Mouse (Mus musculus) myocyte (in vitro differentiated cells): ENCODE measurements around the gene Tchp. TPM values are rescaled to one million over a fixed set of nuclear protein-coding genes. Genes with fewer than 3 reads are reported as not detected.

Experiments used
- H3K27me3 ChIP-seq: one replicate; pipeline ENCODE4 v1.6.1; 2011; ENCODE audit not compliant: control insufficient read depth, insufficient read depth, insufficient read length
- H3K36me3 ChIP-seq: one replicate; pipeline ENCODE4 v1.6.1; 2011; ENCODE audit not compliant: control insufficient read depth, insufficient read depth
- H3K4me2 ChIP-seq: one replicate; pipeline ENCODE4 v1.6.1; 2011; ENCODE audit warnings: low read depth, control low read depth
- H3K4me3 ChIP-seq: one replicate; pipeline ENCODE4 v1.5.1; 2011; ENCODE audit warnings: mild to moderate bottlenecking, control low read depth, moderate library complexity
- H3K79me2 ChIP-seq: one replicate; pipeline ENCODE4 v1.6.1; 2011; ENCODE audit not compliant: control insufficient read depth, insufficient read depth
- H3ac ChIP-seq: one replicate; pipeline ENCODE4 v1.6.1; 2011; ENCODE audit not compliant: control insufficient read depth, insufficient read length
- CEBPB ChIP-seq: IDR thresholded peaks from 2 replicates; pipeline ENCODE4 v1.6.1; 2011; ENCODE audit warnings: mild to moderate bottlenecking, moderate library complexity; ENCODE audit not compliant: poor library complexity, insufficient read depth, severe bottlenecking
- E2F4 ChIP-seq: IDR thresholded peaks from one replicate; pipeline ENCODE4 v1.6.1; 2011; ENCODE audit warnings: mild to moderate bottlenecking, control low read depth, moderate library complexity; ENCODE audit not compliant: insufficient read depth
- MAX ChIP-seq: IDR thresholded peaks from one replicate; pipeline ENCODE4 v1.6.1; 2011; ENCODE audit warnings: low read depth, mild to moderate bottlenecking, control low read depth
- MYOD1 ChIP-seq, 3 experiments: IDR thresholded peaks; one replicate each; pipeline ENCODE4 v1.6.1; 2011; ENCODE audit warnings: control low read depth in 2 of 3, low read depth in 2 of 3, mild to moderate bottlenecking in 2 of 3, moderate library complexity in 1 of 3; ENCODE audit not compliant: insufficient read length in 2 of 3, control insufficient read depth in 1 of 3
- MYOG ChIP-seq, 3 experiments: IDR thresholded peaks; one replicate each; pipeline ENCODE4 v1.6.1; 2011; ENCODE audit warnings: control low read depth in 2 of 3, low read depth in 2 of 3, mild to moderate bottlenecking in 2 of 3; ENCODE audit not compliant: insufficient read length in 2 of 3, control insufficient read depth in 1 of 3, insufficient read depth in 1 of 3
- POLR2A ChIP-seq: IDR thresholded peaks from one replicate; pipeline ENCODE4 v1.6.1; 2011; ENCODE audit warnings: low read depth, mild to moderate bottlenecking, control low read depth, moderate library complexity; ENCODE audit not compliant: insufficient read length
- POLR2AphosphoS2 ChIP-seq: IDR thresholded peaks from one replicate; pipeline ENCODE4 v1.6.1; 2011; ENCODE audit warnings: low read depth, control low read depth; ENCODE audit not compliant: insufficient read length
- REST ChIP-seq: IDR thresholded peaks from one replicate; pipeline ENCODE4 v1.6.1; 2011; ENCODE audit warnings: mild to moderate bottlenecking, control low read depth, moderate library complexity; ENCODE audit not compliant: insufficient read depth, insufficient read length
- SRF ChIP-seq: IDR thresholded peaks from one replicate; pipeline ENCODE4 v1.6.1; 2011; ENCODE audit warnings: low read depth; ENCODE audit not compliant: control insufficient read depth, insufficient read length
- TCF12 ChIP-seq: IDR thresholded peaks from one replicate; pipeline ENCODE4 v1.6.1; 2011; ENCODE audit warnings: mild to moderate bottlenecking, control low read depth; ENCODE audit not compliant: poor library complexity, insufficient read depth, severe bottlenecking
- TCF3 ChIP-seq: IDR thresholded peaks from one replicate; pipeline ENCODE4 v1.6.1; 2011; ENCODE audit warnings: low read depth, control low read depth; ENCODE audit not compliant: insufficient read length
- USF1 ChIP-seq: IDR thresholded peaks from one replicate; pipeline ENCODE4 v1.6.1; 2011; ENCODE audit warnings: low read depth, mild to moderate bottlenecking, control low read depth, moderate library complexity
- polyA plus RNA-seq: library from polyadenylated mRNA; unstranded; fragments of >200 nt; fragmentation: generic; extraction: Trizol; gene quantifications from one replicate; pipeline ENCODE4 v1.2.1, GENCODE M21; 2012; ENCODE audit warnings: missing spikeins

Gene Tchp
- polyA plus RNA-seq, 1 experiment: 9.3 TPM

DNA sequence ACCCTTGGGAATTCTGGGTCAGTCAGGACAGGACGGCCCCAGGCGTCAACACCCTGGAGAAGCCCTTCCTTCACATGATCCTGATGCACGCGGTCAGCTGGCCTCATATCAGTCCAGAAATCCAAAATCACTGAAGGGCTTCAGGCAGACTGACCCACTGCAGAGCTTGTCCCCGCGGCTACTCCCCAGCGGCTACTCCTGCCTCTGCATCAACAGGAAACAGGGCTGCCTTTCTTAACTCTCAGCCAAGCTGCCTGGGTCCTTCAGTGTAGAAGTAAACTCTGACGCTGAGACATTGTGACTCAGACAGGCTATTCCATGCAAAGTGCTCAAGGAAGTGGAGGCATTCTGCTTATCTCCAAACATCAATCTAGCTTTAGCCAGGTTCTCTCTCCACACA is 54.4 kb downstream of the Tchp start:
- no peak overlapping the region for H3K4me2 ChIP-seq
- TF ChIP-seq MAX (no peak), MYOG (IDR thresholded peaks at IDR 0.05; ENCODE audit: control insufficient read depth in 1 of 3, insufficient read depth in 1 of 3, insufficient read length in 2 of 3, low read depth in 2 of 3) (no peak), TCF3 (no peak), TCF12 (no peak), USF1 (no peak), POLR2AphosphoS2 (no peak), POLR2A (no peak), CEBPB (no peak), REST (no peak), MYOD1 (IDR thresholded peaks at IDR 0.05; ENCODE audit: control insufficient read depth in 1 of 3, insufficient read length in 2 of 3, low read depth in 2 of 3) (no peak), E2F4 (no peak), SRF (no peak)
- H3K79me2 ChIP-seq: peaks cover 4% of the 10 kb centered on the region
- H3K4me3 ChIP-seq: no peak overlapping the region
- no peaks in the 10 kb centered on the region for H3K27me3 ChIP-seq
- no peak overlapping the region for H3ac ChIP-seq
- H3K36me3 ChIP-seq: peaks cover 23% of the 10 kb centered on the region

DNA sequence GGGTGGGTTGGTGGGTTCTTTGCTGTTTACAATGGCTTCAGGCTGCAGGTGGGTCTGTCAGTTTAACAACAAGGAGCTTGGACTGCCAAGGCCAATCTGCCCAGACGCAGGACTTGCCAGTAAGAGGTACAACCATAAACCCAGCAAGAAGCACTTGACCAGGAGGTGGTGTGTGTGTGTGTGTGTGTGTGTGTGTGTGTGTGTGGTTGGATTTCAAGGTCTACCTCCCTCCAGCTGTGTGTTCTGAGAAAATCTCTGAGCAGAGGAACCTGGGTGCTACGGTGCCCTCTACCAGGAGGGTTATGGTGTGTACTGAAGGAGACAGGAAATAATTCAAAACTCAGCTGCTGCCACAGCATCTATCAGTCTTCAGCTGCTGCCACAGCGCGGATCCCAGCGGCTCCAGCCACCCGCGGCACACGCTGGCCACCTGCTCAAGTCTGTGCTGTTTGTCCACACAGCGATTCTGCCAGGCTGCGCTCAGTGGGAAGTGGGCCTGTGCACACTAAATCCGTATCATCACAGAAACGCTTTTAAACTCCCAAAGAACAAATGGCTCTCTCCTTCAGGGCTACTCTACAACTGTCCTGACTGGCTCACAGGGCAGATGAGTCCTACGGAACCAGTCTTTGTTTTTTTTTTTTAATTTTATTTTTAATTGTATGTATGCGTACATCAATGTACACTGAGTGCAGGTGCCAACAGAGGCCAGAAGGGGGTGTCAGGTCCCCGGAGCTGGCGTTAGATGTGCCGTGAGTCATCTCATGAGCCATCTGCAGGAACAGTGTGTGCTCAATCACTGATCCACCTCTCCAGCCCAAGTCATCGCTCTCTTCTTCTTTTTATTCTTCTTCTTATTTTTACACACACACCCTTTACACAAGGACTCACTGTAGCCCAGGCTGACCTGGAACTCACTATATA is 57.5 kb downstream of the Tchp start:
- no peak overlapping the region for H3K4me3 ChIP-seq
- peak in 1 of 3 experiments; percentile 56 for TF ChIP-seq MYOD1 (IDR thresholded peaks at IDR 0.05; ENCODE audit: control insufficient read depth in 1 of 3, insufficient read length in 2 of 3, low read depth in 2 of 3)
- TF ChIP-seq USF1: no peak
- TF ChIP-seq MYOG (IDR thresholded peaks at IDR 0.05; ENCODE audit: control insufficient read depth in 1 of 3, insufficient read depth in 1 of 3, insufficient read length in 2 of 3, low read depth in 2 of 3): peak in 2 of 3 experiments; percentile 29 to 61
- H3K79me2 ChIP-seq: peaks cover 34% of the 10 kb centered on the region
- no peak overlapping the region for H3K4me2 ChIP-seq
- H3K27me3 ChIP-seq: no peaks in the 10 kb centered on the region
- peaks cover 15% of the 10 kb centered on the region for H3K36me3 ChIP-seq
- no peak overlapping the region for H3ac ChIP-seq

DNA sequence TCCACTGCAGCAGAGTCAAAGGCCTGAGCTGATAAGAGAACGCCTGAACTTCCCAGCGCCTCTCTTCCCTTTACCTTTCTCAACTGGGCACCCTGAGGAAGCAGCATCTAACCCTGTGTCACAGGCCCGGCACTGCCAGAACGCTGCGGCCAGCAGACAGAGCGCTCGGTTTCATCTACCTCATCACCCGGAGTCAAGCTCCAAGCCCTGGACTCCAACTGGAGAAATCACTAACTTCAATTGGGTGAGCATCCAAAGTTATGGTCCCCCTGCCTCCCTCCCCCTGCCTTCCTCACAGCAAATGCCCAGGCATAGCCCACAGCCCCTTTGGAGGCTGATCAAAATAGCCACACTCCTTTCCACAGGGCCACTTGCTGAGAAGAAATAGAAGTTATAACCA is 59.1 kb downstream of the Tchp start:
- Histone ChIP-seq H3K27me3 (no peaks in the 10 kb centered on the region), H3ac (no peak overlapping the region), H3K36me3 (peaks cover 15% of the 10 kb centered on the region), H3K4me3 (no peak overlapping the region), H3K4me2 (no peak overlapping the region), H3K79me2 (peaks cover 50% of the 10 kb centered on the region)
- TF ChIP-seq MYOG (IDR thresholded peaks at IDR 0.05; ENCODE audit: control insufficient read depth in 1 of 3, insufficient read depth in 1 of 3, insufficient read length in 2 of 3, low read depth in 2 of 3) (no peak), E2F4 (no peak), MYOD1 (IDR thresholded peaks at IDR 0.05; ENCODE audit: control insufficient read depth in 1 of 3, insufficient read length in 2 of 3, low read depth in 2 of 3) (no peak), MAX (no peak), USF1 (no peak), TCF3 (no peak), CEBPB (no peak), SRF (no peak), POLR2A (no peak), TCF12 (no peak), REST (no peak), POLR2AphosphoS2 (no peak)

- no peak overlapping the region for H3K4me3 ChIP-seq
- no peak overlapping the region for H3ac ChIP-seq
- TF ChIP-seq POLR2A: no peak
- TF ChIP-seq TCF12: no peak
- no peak for TF ChIP-seq POLR2AphosphoS2
- TF ChIP-seq MAX: no peak
- TF ChIP-seq REST: no peak
- TF ChIP-seq USF1: no peak
- TF ChIP-seq MYOG (IDR thresholded peaks at IDR 0.05; ENCODE audit: control insufficient read depth in 1 of 3, insufficient read depth in 1 of 3, insufficient read length in 2 of 3, low read depth in 2 of 3): no peak
- peaks cover 15% of the 10 kb centered on the region for H3K36me3 ChIP-seq
- no peak overlapping the region for H3K4me2 ChIP-seq
- no peaks in the 10 kb centered on the region for H3K27me3 ChIP-seq
- H3K79me2 ChIP-seq: peaks cover 55% of the 10 kb centered on the region
Measured at GRCm38 (mm10) chr5:114767185-114767584, 59.6 kb downstream of the Tchp start.

GRCm38 (mm10) chr5:114769786-114770185 is 62.2 kb downstream of the Tchp start:
- Histone ChIP-seq H3K4me2 (no peak overlapping the region), H3K79me2 (peaks cover 61% of the 10 kb centered on the region), H3ac (no peak overlapping the region), H3K36me3 (peaks cover 9% of the 10 kb centered on the region), H3K27me3 (no peaks in the 10 kb centered on the region), H3K4me3 (no peak overlapping the region)
- TF ChIP-seq MYOD1 (IDR thresholded peaks at IDR 0.05; ENCODE audit: control insufficient read depth in 1 of 3, insufficient read length in 2 of 3, low read depth in 2 of 3) (no peak), REST (no peak), MAX (no peak), USF1 (no peak), E2F4 (no peak), CEBPB (no peak), POLR2AphosphoS2 (no peak), SRF (no peak), MYOG (IDR thresholded peaks at IDR 0.05; ENCODE audit: control insufficient read depth in 1 of 3, insufficient read depth in 1 of 3, insufficient read length in 2 of 3, low read depth in 2 of 3) (no peak), TCF12 (no peak), POLR2A (no peak), TCF3 (no peak)
